Mouse (Mus musculus) megakaryocyte, embryonic 14.5 days (primary cell): Measurements from ENCODE around the gene Rin1. TPM values are rescaled to one million over a fixed set of nuclear protein-coding genes. Genes with fewer than 3 reads are reported as not detected.
A peak's percentile ranks its signal among the peaks of the same experiment; 100 is the strongest.

ENCODE experiments used
- H3K27me3 ChIP-seq: replicated peaks from 2 replicates; pipeline ENCODE3; 2012; ENCODE audit warnings: inconsistent platforms
- H3K36me3 ChIP-seq: replicated peaks from 2 replicates; pipeline ENCODE3; 2012; ENCODE audit warnings: low read length, inconsistent platforms, mixed read lengths
- H3K4me1 ChIP-seq: 2 replicates; pipeline ENCODE4 v1.6.1; 2012; ENCODE audit warnings: inconsistent platforms
- H3K4me3 ChIP-seq: replicated peaks from 2 replicates; pipeline ENCODE3; 2012; ENCODE audit warnings: moderate library complexity, mild to moderate bottlenecking, inconsistent platforms
- H3K9me3 ChIP-seq: 2 replicates; pipeline ENCODE4 v1.6.1; 2012; ENCODE audit warnings: inconsistent platforms
- FLI1 ChIP-seq: IDR thresholded peaks from 2 replicates; pipeline ENCODE4 v1.6.1; 2012; ENCODE audit warnings: low read length, inconsistent platforms, mixed read lengths
- GATA1 ChIP-seq: IDR thresholded peaks from 3 replicates; pipeline ENCODE4 v1.6.1; 2012; ENCODE audit warnings: mixed read lengths, low read length, inconsistent platforms, borderline replicate concordance
- polyA plus RNA-seq: library from polyadenylated mRNA; stranded (reverse); fragments of >175 nt; gene quantifications from 2 replicates; pipeline ENCODE4 v1.2.3, GENCODE M21; 2012; ENCODE audit warnings: low replicate concordance; ENCODE audit not compliant: insufficient read depth

Gene Rin1
- polyA plus RNA-seq, 1 experiment = 0.47 TPM

DNA sequence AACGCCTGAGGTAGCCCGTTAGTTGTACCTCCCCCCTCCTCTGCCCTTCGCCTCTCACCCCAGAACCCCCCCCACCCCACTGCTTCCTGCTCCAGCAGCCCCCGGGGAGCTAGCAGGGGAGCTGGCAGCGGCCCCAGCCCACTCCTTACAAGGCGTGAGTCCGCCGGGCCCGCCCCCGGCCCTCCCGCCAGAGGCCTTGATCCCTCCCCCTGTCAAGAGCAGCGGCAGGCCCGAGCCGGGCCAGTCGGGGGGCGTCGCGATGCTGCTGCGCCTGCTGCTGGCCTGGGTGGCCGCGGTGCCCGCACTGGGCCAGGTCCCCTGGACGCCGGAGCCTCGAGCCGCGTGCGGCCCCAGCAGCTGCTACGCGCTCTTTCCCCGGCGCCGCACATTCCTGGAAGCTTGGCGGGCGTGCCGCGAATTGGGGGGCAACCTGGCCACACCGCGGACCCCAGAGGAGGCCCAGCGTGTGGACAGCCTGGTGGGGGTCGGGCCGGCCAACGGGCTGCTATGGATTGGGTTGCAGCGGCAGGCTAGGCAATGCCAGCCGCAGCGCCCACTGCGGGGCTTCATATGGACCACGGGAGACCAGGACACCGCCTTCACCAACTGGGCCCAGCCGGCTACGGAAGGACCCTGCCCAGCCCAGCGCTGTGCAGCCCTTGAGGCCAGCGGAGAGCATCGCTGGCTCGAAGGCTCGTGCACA, 17.7 kb downstream of the Rin1 start, which contains the start of gene Cd248:
Cd248 (plus strand) TSS at position 212 of the 703 bp plus-strand sequence.
- TF ChIP-seq FLI1 (no peak), GATA1 (no peak)
- H3K36me3 ChIP-seq = no peaks in the 10 kb centered on the region
- H3K9me3 ChIP-seq = no peaks in the 10 kb centered on the region
- peaks cover 67% of the 10 kb centered on the region for H3K27me3 ChIP-seq
- H3K4me1 ChIP-seq = peaks cover 54% of the 10 kb centered on the region
- peak within 1 kb of the TSS; percentile 86 for H3K4me3 ChIP-seq

GRCm38 (mm10) chr19:5068570-5069234, 18.4 kb downstream of the Rin1 start:
- Histone ChIP-seq H3K4me1 (peaks cover 58% of the 10 kb centered on the region), H3K4me3 (peak overlapping the region; percentile 86)

GRCm38 (mm10) chr19:5069486-5069885, 19.2 kb downstream of the Rin1 start:
- no peak for TF ChIP-seq FLI1
- no peak for TF ChIP-seq GATA1
- Histone ChIP-seq H3K9me3 (no peaks in the 10 kb centered on the region), H3K4me1 (peaks cover 59% of the 10 kb centered on the region), H3K27me3 (peaks cover 72% of the 10 kb centered on the region), H3K36me3 (no peaks in the 10 kb centered on the region), H3K4me3 (no peak overlapping the region)

More at GRCm38 (mm10) chr19:5068570-5069234, 18.4 kb downstream of the Rin1 start:
- Histone ChIP-seq H3K9me3 (no peaks in the 10 kb centered on the region), H3K36me3 (no peaks in the 10 kb centered on the region), H3K27me3 (peaks cover 68% of the 10 kb centered on the region)
- TF ChIP-seq GATA1 (no peak), FLI1 (no peak)

DNA sequence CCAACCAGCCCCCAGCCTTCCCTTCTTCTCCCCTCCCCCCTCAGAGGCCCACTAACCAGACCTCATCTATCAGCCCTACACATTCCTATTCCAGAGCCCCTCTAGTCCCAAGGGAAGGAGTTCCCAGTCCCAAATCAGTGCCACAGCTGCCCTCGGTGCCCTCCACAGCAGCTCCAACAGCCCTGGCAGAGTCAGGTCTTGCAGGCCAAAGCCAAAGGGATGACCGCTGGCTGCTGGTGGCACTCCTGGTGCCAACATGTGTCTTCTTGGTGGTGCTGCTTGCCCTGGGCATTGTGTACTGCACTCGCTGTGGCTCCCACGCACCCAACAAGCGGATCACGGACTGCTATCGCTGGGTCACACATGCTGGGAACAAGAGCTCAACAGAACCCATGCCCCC, 19.7 kb downstream of the Rin1 start:
- H3K27me3 ChIP-seq = peaks cover 71% of the 10 kb centered on the region

GRCm38 (mm10) chr19:5071077-5071476, 20.8 kb downstream of the Rin1 start:
- H3K27me3 ChIP-seq = peaks cover 67% of the 10 kb centered on the region
- no peaks in the 10 kb centered on the region for H3K36me3 ChIP-seq
- TF ChIP-seq FLI1 = no peak
- TF ChIP-seq GATA1 = no peak
- no peaks in the 10 kb centered on the region for H3K9me3 ChIP-seq
- H3K4me3 ChIP-seq = no peak overlapping the region
- H3K4me1 ChIP-seq = peaks cover 53% of the 10 kb centered on the region

More for the DNA sequence above, 19.7 kb downstream of the Rin1 start:
- no peak overlapping the region for H3K4me3 ChIP-seq
- TF ChIP-seq FLI1 = no peak
- TF ChIP-seq GATA1 = no peak
- H3K9me3 ChIP-seq = no peaks in the 10 kb centered on the region
- no peaks in the 10 kb centered on the region for H3K36me3 ChIP-seq
- H3K4me1 ChIP-seq = peaks cover 60% of the 10 kb centered on the region

DNA sequence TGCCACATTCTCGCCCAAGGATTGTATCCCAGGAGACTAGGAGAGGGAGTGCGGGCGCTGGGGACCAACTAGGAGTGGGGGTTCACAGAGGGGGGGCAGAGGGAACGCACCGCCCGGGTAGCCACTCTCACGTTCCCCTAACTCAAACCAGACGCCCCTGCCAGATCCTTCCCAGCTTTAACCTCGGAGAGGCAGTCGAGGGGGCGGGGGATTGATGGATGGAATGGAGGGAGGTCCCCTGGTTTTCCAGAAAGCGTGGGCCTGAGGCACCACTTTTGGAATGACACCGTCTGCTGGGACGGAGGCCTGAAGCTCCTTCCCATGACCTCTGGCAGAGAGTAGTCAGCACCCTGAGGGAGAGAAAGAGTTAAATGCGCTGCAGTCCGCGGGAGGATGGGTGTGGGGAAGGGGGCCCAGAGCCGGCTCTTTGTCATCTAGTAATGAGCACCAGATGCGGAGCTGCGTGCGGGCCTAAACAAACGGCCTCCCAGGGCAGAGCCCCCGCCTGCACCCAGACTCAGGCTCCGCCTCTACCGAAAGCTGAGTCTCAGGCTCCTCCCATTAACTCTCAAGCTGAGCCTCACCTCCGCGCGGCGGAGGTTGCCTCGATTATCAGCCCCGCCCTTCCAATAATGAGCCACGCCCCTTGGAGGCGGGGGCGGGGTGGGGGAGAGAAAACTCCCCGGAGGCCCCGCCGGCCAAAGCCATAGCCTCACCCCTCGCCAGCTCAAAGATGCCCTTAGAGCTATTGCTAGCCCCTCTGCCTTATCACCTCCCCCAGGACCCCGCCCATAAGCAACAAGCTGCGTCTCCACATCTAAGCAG, 21.5 kb downstream of the Rin1 start:
- H3K27me3 ChIP-seq = peaks cover 73% of the 10 kb centered on the region
- H3K9me3 ChIP-seq = peaks cover 5% of the 10 kb centered on the region
- peaks cover 52% of the 10 kb centered on the region for H3K4me1 ChIP-seq
- no peaks in the 10 kb centered on the region for H3K36me3 ChIP-seq
- no peak for TF ChIP-seq GATA1
- TF ChIP-seq FLI1 = no peak
- H3K4me3 ChIP-seq = peak overlapping the region; percentile 92

DNA sequence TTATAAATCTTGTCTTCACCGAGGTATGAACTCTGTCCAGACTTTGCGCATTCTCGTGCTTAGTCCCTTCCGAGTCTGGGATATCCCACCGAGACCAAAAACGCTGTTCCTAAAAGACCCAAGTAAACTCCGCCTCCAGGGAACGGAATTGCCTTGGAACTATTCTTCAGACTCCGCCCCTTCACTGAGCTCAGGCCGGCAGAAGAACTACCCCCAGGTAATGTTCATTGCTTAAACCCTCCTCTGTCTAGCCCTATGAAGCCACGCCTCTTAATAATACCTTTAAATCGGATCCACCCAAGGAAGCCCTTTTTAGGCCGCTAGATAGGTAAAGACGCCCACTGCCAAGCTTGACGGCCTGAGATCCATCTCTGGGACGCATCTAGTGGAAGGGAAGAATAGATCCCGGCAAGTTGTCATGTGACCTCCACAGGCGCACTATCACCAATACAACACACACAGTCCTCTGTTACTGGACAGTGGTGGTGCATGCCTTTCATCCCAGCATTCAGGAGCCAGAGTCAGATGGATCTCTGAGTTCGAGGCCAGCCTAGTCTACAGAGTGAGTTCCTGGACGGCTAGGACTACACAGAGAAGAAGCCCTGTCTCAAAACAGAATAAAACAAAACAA, 22.2 kb downstream of the Rin1 start:
- no peak for TF ChIP-seq FLI1
- no peak for TF ChIP-seq GATA1
- Histone ChIP-seq H3K36me3 (no peaks in the 10 kb centered on the region), H3K9me3 (peaks cover 5% of the 10 kb centered on the region), H3K4me1 (peaks cover 44% of the 10 kb centered on the region), H3K27me3 (peaks cover 65% of the 10 kb centered on the region), H3K4me3 (peak overlapping the region; percentile 92)

DNA sequence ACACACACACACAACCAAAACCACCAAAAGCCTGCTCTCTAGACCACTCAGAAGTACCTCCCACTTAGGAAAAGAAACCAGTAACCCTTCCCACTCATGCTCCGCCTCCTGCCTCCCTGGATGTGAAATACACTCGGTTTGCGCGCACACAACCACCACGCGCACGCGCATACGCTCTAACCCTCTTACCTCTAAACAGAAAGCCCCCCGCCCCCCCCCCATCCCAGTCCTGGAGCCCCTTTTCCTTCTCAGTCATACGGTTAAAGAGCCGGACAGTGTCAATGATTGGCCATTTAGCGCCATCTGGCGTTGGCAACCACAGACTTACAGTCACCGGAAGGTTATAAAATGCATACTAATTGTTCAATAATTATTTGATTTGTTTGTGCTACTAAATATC, 22.7 kb downstream of the Rin1 start:
- peaks cover 61% of the 10 kb centered on the region for H3K27me3 ChIP-seq
- H3K4me3 ChIP-seq = peak overlapping the region; percentile 92
- H3K4me1 ChIP-seq = peaks cover 39% of the 10 kb centered on the region
- no peak for TF ChIP-seq FLI1
- no peak for TF ChIP-seq GATA1
- peaks cover 5% of the 10 kb centered on the region for H3K9me3 ChIP-seq
- no peaks in the 10 kb centered on the region for H3K36me3 ChIP-seq

GRCm38 (mm10) chr19:5073518-5073917, 23.2 kb downstream of the Rin1 start:
- Histone ChIP-seq H3K4me3 (no peak overlapping the region), H3K4me1 (peaks cover 34% of the 10 kb centered on the region), H3K9me3 (peaks cover 5% of the 10 kb centered on the region), H3K36me3 (no peaks in the 10 kb centered on the region), H3K27me3 (peaks cover 60% of the 10 kb centered on the region)
- no peak for TF ChIP-seq FLI1
- no peak for TF ChIP-seq GATA1
